ENCODE assay signal across 8 mouse cellular contexts in genomic region chr11:94212997-94213396, GRCm38 (mm10). TPM values are rescaled to one million over a fixed set of nuclear protein-coding genes. Genes with fewer than 3 reads are reported as not detected.
DNase-seq lines count a peak whose midpoint lies in the region; ATAC-seq and TF ChIP-seq lines count a peak whose summit lies in the region.

No protein-coding gene starts in this region.

- peaks cover 21% of the 10 kb centered on the region for H3K36me3 ChIP-seq in kidney, embryonic 15.5 days
- peaks cover 17% of the 10 kb centered on the region for H3K36me3 ChIP-seq in embryonic facial prominence, embryonic 14.5 days (ENCODE audit: control insufficient read depth, insufficient read depth, low read length)
- peaks cover 10% of the 10 kb centered on the region; the same call in 1 of the 2 replicates for H3K36me3 ChIP-seq in intestine, embryonic 15.5 days
- H3K36me3 ChIP-seq in myocyte (ENCODE audit: control insufficient read depth, insufficient read depth) = peaks cover 5% of the 10 kb centered on the region

- H3K9ac ChIP-seq in kidney, embryonic 15.5 days = no peak overlapping the region; the same call in 1 of the 2 replicates
- H3K9ac ChIP-seq in embryonic facial prominence, embryonic 14.5 days (ENCODE audit: low read depth, low read length) = peak overlapping the region; percentile 51; the same call in 1 of the 2 replicates
- no peak overlapping the region for H3K9ac ChIP-seq in intestine, embryonic 15.5 days

- H3K27me3 ChIP-seq in kidney, embryonic 15.5 days = no peaks in the 10 kb centered on the region
- H3K27me3 ChIP-seq in embryonic facial prominence, embryonic 14.5 days (replicated peaks; ENCODE audit: control insufficient read depth, insufficient read depth, low read length) = no peaks in the 10 kb centered on the region
- H3K27me3 ChIP-seq in intestine, embryonic 15.5 days (replicated peaks) = no peaks in the 10 kb centered on the region
- no peaks in the 10 kb centered on the region for H3K27me3 ChIP-seq in myocyte (ENCODE audit: control insufficient read depth, insufficient read depth, insufficient read length)

- no peak for DNase-seq in kidney, postnatal 36 days
- DNase-seq in embryonic facial prominence, embryonic 14.5 days (ENCODE audit: low spot score) = no peak
- DNase-seq in layer of hippocampus, postnatal 10 days (ENCODE audit: low spot score in 2 of 2) = no peak
- no peak for DNase-seq in spleen, postnatal 14 days (ENCODE audit: low spot score in 2 of 2)

- no peak overlapping the region for H3K27ac ChIP-seq in kidney, embryonic 15.5 days
- H3K27ac ChIP-seq in embryonic facial prominence, embryonic 14.5 days (replicated peaks; ENCODE audit: low read depth, low read length) = no peak overlapping the region
- no peak overlapping the region for H3K27ac ChIP-seq in intestine, embryonic 15.5 days

- H3K4me1 ChIP-seq in kidney, embryonic 15.5 days = peaks cover 36% of the 10 kb centered on the region
- peaks cover 16% of the 10 kb centered on the region; the same call in 1 of the 2 replicates for H3K4me1 ChIP-seq in embryonic facial prominence, embryonic 14.5 days (ENCODE audit: control insufficient read depth, insufficient read depth, low read length)
- 0 out of 2 replicates have a peak, but pooled peaks cover 3% of the 10 kb centered on the region for H3K4me1 ChIP-seq in intestine, embryonic 15.5 days (replicated peaks)

- peak overlapping the region; percentile 67 for H3K4me2 ChIP-seq in kidney, embryonic 15.5 days
- peak overlapping the region; percentile 78 for H3K4me2 ChIP-seq in embryonic facial prominence, embryonic 14.5 days (ENCODE audit: low read depth, low read length)
- peak overlapping the region; percentile 71 for H3K4me2 ChIP-seq in intestine, embryonic 15.5 days (replicated peaks)
- H3K4me2 ChIP-seq in myocyte (ENCODE audit: low read depth) = peak overlapping the region; percentile 76

- no peaks in the 10 kb centered on the region for H3K9me3 ChIP-seq in kidney, embryonic 15.5 days (replicated peaks)
- H3K9me3 ChIP-seq in embryonic facial prominence, embryonic 14.5 days (ENCODE audit: control insufficient read depth, low read length) = no peaks in the 10 kb centered on the region
- no peaks in the 10 kb centered on the region for H3K9me3 ChIP-seq in intestine, embryonic 15.5 days

- 46% methylated on average over 4 of the region's 4 CpGs for WGBS in kidney, embryonic 15.5 days
- 69% methylated on average over 4 of the region's 4 CpGs for WGBS in embryonic facial prominence, embryonic 14.5 days
- 56% methylated on average over 4 of the region's 4 CpGs for WGBS in intestine, embryonic 15.5 days

- peaks cover 20% of the 10 kb centered on the region for H3K79me2 ChIP-seq in myocyte (ENCODE audit: control insufficient read depth, insufficient read depth)

- no peak for ATAC-seq in kidney, embryonic 15.5 days (replicated peaks; ENCODE audit: low FRiP score)
- no peak for ATAC-seq in embryonic facial prominence, embryonic 14.5 days (ENCODE audit: low read depth)
- ATAC-seq in intestine, embryonic 15.5 days = no peak
- ATAC-seq in monocyte, adult 5-6 weeks (replicated peaks; ENCODE audit: insufficient number of reproducible peaks, low FRiP score, low TSS enrichment, poor library complexity, severe bottlenecking) = no peak

- TF ChIP-seq POLR2A in myocyte (IDR thresholded peaks at IDR 0.05; ENCODE audit: insufficient read length, low read depth) = no peak

- H3ac ChIP-seq in myocyte (ENCODE audit: control insufficient read depth, insufficient read length) = no peak overlapping the region

- H3K4me3 ChIP-seq in kidney, embryonic 15.5 days (replicated peaks) = peak overlapping the region; percentile 96
- H3K4me3 ChIP-seq in embryonic facial prominence, embryonic 14.5 days (ENCODE audit: low read depth, low read length) = peak overlapping the region; percentile 98
- no peak overlapping the region for H3K4me3 ChIP-seq in intestine, embryonic 15.5 days (replicated peaks)
- H3K4me3 ChIP-seq in myocyte = peak overlapping the region; percentile 51

TF ChIP-seq in myocyte, 11 proteins besides CTCF, POLR2A, EP300 and RAD21:
- TF ChIP-seq USF1 (IDR thresholded peaks at IDR 0.05; ENCODE audit: low read depth) = no peak
- no peak for TF ChIP-seq MYOD1 (IDR thresholded peaks at IDR 0.05; ENCODE audit: control insufficient read depth in 1 of 3, insufficient read length in 2 of 3, low read depth in 2 of 3)
- TF ChIP-seq POLR2AphosphoS2 (IDR thresholded peaks at IDR 0.05; ENCODE audit: insufficient read length, low read depth) = no peak
- TF ChIP-seq SRF (IDR thresholded peaks at IDR 0.05; ENCODE audit: control insufficient read depth, insufficient read length, low read depth) = no peak
- TF ChIP-seq MYOG (IDR thresholded peaks at IDR 0.05; ENCODE audit: control insufficient read depth in 1 of 3, insufficient read depth in 1 of 3, insufficient read length in 2 of 3, low read depth in 2 of 3) = no peak
- TF ChIP-seq MAX (IDR thresholded peaks at IDR 0.05; ENCODE audit: low read depth) = no peak
- no peak for TF ChIP-seq TCF3 (IDR thresholded peaks at IDR 0.05; ENCODE audit: insufficient read length, low read depth)
- no peak for TF ChIP-seq E2F4 (IDR thresholded peaks at IDR 0.05; ENCODE audit: insufficient read depth)
- TF ChIP-seq REST (IDR thresholded peaks at IDR 0.05; ENCODE audit: insufficient read depth, insufficient read length) = no peak
- no peak for TF ChIP-seq TCF12 (IDR thresholded peaks at IDR 0.05; ENCODE audit: insufficient read depth, poor library complexity, severe bottlenecking)
- no peak for TF ChIP-seq CEBPB (IDR thresholded peaks at IDR 0.05; ENCODE audit: insufficient read depth, poor library complexity, severe bottlenecking)

RNA-seq across cellular contexts. Expression of gene Tob1, which starts 1.7 kb away (rescaled TPM):
- polyA plus RNA-seq in kidney, embryonic 15.5 days (2015; fragmentation: Nextera tagmentation; extraction: Ambion mirVana) = 36.6 and 40.8 TPM in 2 replicates
- 33.8 and 40.3 TPM in 2 replicates for polyA plus RNA-seq in embryonic facial prominence, embryonic 14.5 days (2014; fragmentation: Nextera tagmentation; extraction: Ambion mirVana)
- polyA plus RNA-seq in intestine, embryonic 15.5 days (2015; fragmentation: Nextera tagmentation; extraction: Ambion mirVana) = 46.0 and 49.9 TPM in 2 replicates
- polyA plus RNA-seq in myocyte (2012; fragmentation: generic; extraction: Trizol) = 32.8 TPM
- total RNA-seq in layer of hippocampus, postnatal 10 days (2021) = 10 to 100 TPM; 29.2 to 31.3 TPM
- 13.1 to 21.2 TPM (median 16.5 TPM) in 3 replicates for total RNA-seq in monocyte, adult 5-6 weeks (2017)

RNA-seq across cellular contexts. Expression of gene Wfikkn2, which starts 32.8 kb away (rescaled TPM):
- polyA plus RNA-seq in kidney, embryonic 15.5 days (2015; fragmentation: Nextera tagmentation; extraction: Ambion mirVana) = 2.4 and 3.4 TPM in 2 replicates
- polyA plus RNA-seq in embryonic facial prominence, embryonic 14.5 days (2014; fragmentation: Nextera tagmentation; extraction: Ambion mirVana) = 5.9 and 7.8 TPM in 2 replicates
- polyA plus RNA-seq in intestine, embryonic 15.5 days (2015; fragmentation: Nextera tagmentation; extraction: Ambion mirVana) = 2.3 TPM in 2 replicates
- 0.80 TPM for polyA plus RNA-seq in myocyte (2012; fragmentation: generic; extraction: Trizol)
- 1 to 10 TPM; 1.5 to 2.0 TPM for total RNA-seq in layer of hippocampus, postnatal 10 days (2021)
- total RNA-seq in monocyte, adult 5-6 weeks (2017) = not detected in 3 replicates
